Mouse (Mus musculus) CH12F3 (cell line): ENCODE measurements at regions not wholly inside any gene's neighbourhood (a gene's known extent, or its start where the extent isn't known, plus 50 kb on each side); places are given as distances from the start of the nearest gene placed in this dataset.

ENCODE experiments used
- in situ Hi-C: fragments of 300-500 bp; cut with MboI; formaldehyde crosslinking; loops from 2 replicates; pipeline ENCODE4 v1.14.3; 2020; ENCODE audit warnings: low sequenced_read_pairs

DNA sequence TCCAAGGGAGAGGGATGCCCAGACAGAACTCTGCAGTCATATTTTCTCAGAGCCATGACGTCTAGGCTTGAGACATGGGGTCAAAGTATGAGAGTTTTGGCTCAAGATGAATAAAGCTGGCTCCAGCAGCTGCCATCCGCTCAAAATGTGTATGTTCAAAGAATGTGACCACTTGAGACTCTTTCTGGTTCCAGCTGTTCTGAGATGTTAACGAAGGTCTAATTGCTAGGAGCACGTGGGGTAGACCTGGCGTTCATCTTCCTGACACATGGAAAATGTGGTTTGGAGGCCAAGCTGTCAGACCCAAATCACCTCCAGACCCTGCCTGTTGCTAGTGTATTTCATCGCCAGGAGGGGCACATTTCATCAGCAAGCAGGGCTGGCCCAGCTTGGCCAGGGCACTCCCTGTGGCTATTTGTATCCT is 58.9 kb upstream of the Ankrd1 start:
- in situ Hi-C loops, result no loop called here

DNA sequence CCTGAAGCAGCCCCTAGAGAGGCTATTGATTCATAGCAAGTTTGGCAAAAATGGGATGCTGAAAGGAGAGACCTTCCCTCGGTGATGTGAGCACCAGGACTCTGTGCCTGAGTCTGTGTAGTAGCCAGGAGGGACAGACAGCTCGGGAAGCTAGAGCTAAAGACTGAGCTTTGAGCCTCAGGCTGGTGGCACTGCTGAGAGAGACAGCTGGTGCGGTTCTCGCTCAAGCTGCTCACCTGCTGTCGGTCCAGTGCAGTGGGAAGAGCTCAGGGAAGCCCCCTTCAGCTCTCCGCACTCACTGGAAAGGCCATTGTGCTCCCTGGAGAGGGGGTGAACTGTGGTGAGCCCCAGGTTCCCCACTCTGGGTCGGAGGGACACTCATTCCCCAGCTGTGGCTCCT is 60.4 kb upstream of the Ankrd1 start:
- in situ Hi-C loops, result no loop called here

DNA sequence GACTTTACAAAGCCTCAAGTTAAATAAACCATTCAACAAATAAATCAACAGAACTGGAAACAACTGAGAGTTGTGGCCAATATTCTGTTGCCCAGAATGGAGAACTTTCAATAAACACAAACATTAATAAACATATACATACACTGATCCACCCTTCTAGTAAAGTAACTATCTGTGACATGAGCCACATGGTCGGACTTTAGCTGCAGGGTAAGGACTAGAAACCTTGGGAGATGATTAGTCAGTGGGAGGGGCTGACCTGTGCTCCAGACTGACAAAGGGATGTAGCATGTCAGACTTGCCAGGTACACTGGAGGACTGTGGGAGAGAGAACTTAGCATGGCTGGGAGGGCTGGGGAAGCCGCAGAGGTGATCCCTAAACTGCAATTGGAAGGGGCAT is 61.6 kb upstream of the Ankrd1 start:
- in situ Hi-C loops, result no loop called here

DNA sequence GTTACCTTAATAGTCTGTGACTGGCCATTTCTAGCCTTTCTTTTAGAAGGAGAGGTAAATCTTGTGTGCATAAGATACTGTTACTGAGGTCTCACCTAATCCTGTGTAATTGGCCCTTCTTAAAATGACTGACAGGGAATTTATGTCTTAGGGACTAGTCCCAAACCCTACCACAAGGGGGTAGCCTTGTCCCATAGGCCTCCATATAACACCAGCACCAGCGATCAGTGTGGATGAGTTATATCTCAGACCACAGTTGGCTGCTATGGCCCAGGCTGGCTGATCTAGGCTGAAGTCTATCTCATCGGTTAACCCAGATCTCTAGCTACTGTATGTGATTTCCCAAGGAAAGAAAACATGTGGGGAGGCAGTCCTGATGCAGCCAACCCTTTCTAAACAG is 63.2 kb upstream of the Ankrd1 start:
- in situ Hi-C loops, result no loop called here

DNA sequence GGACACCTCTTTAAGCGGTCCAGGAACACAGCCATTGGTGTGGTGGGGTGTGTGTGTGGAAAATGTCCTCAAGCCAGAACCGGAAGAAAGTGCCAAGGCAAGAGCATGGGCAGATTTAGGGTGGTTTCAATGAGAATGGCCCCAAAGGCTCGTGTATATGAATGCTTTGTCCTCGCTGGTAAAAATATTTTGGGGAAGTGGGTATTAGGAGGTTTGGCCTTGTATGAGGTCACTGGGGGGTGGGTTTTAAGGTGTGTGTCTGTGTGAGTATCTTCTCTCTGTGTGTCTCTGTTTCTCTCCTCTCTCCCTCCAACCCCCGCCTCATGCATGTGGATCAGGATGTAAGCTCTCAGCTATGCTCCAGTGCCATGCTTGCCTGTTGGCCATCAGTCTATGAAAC is 69.8 kb upstream of the Ankrd1 start:
- in situ Hi-C loops, result loop anchor here (5.0 kb wide), 1 partner anchor 253 kb away; no protein-coding TSS in a partner anchor

DNA sequence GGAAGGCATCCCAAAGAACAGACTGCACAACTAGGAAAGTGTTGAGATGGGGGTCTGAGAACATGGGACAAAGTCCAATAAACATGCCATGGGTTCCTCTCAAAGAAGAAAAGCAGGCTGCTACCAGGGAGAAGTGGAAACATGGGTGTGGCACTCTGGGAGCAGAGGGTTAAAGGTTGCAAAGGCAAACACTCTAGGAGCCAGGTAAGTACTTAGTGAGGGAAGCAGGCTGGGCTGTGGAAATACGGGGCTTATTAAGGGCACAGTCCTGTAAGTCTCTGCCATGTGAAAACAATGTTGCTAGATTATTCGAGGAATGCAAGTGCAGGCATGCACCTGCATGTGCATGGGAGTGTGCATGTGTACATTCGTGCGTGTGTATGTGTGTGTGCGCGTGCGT is 71.7 kb upstream of the Ankrd1 start:
- in situ Hi-C loops, result no loop called here

DNA sequence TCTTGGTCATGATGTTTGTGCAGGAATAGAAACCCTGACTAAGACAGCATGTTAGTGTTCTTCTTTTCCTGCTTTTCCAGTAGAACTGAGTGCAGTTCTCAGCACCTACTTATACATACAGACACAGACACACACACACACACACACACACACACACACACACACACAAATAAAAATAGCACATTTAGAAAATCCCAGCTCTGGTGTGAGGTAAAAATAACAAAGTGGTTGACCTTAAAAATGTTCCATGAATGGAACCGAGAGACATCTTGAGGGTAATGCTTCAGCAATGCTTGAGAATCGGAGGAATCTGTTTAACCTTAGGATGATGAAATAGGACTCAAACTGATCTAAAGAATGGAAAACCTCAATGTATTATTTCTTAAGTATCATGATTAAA is 84.4 kb upstream of the Ankrd1 start:
- in situ Hi-C loops, result no loop called here

DNA sequence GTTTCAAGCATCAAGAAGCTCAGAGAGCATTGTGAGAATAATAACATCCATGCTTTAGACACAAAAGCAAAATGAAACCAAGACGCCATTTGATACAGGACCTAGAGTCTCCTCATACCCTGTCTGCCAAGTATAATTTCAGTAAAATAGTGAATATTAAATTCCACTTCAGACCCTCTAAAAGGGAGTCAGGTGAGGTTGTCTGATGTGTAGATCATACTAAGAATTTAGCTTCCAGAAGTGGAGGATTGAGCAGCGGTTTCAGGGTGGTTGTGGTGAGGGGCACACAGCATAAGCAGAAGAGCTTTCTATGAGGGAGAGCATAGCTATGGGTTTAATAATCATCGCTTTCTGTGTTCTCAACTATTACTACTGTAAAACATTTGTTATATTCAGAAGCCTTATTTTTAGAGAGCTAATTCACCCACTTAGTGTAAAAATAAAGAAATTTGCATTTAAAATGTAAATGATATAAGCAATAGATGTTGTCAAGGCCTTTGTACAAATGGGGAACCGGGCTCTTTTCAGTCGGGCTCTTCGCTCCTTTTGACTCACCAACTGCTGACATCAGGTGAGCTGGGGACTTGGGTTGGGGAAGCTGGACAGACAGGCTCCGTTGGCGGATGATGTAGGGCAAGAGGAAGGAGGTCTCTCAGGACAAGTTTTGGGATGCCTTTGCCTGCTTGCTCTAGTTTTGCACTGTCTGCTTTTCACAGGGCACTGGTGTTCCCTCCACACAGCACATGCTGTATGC is 85.2 kb upstream of the Ankrd1 start:
- in situ Hi-C loops, result no loop called here

DNA sequence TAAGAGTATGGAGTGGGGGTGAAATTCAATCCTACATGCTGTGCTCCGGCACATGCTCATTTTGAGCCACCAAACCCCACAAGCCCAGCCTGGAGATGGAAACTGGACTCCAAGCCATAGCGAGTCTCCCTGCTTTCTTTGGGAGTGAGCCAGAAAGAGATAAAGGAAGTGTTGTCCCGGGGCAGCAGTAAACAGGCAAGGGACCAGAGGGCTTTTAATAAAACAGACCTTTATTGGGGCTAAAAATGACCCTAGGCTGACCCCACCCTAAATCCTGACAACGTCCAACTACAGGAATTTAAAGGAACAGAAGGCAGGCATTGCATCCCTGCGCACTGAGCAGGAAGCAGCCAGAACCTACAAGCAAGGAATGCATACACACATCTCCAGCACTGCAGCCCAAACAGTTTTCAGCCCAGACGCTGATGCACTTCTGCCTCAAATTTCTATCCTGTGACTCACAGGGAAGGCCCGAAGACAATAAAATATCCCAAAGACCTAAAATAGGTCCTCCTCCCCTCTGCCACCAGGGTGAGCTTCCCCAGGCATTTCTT is 87.9 kb upstream of the Ankrd1 start:
- in situ Hi-C loops, result no loop called here

DNA sequence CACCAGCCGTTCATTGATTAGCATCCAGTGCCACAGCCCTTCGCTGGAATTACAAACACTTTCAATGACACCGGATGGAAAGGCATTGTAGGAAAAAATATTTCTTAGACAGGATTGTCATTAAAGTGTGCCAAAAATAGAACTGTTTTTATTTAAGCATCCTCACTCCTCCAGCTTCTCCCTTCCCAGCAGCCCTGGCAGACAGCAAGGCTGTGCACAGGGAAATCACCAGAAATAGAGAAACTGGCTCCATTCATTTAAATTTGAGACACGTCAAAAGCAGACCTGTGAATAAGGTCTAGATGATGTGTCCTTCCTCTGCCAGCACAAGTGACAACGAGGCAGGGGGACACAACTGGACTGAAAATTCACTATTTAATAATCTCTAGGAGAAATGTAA is 88.5 kb upstream of the Ankrd1 start:
- in situ Hi-C loops, result no loop called here

DNA sequence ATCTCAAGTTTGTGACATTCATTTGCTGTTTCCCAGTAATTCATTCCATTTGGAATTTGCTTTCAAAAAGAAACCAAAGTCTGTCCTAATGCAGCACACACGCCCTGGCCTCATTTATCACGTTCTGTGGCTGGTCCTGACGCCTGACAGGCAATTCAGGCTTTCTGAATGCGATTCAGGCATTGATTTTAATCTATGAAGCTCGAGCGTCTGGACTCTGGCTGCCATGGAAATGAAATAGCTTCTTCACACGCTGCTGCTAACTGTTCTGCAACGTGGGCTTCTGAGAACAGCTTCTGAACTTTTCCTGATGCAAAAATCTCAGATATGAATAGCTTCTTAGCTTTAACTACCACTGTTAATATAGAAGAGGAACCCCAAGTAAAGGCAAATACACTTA is 93.6 kb upstream of the Ankrd1 start:
- in situ Hi-C loops, result no loop called here

DNA sequence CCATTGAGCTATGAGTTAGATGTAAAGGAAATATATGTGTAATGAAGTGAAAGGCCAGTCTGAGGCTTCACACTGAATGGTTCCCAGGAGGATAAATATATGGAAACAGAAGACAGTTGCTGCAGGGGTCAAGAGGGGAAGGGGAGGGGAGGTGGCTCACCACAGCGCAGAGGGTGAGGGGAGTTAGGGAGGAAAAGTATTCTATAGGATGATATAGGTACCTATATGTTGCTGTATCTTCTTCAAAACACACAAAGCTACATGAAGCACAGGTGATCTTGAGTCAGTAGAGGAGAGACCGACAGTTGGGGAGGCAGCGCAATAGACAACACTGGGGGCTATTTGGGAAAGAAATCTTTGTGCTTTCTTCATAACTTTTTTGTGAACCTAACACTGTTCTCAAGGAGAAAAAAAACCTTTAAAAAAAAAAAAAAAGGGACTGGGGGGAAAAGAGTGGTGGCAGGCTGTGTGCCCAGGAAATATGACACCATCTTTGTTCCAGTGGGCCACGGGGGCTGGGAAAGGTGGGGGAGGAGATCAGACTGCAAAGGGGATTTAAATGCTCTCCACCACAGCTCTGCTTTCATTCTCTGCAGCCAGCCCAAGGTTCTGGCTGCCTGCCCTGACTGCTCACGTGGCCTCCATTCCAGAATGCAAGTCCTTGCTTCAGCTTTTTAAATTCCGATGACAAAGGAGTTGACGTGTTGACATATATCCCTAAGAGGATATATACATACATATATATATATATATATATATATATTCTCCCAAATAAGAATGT is 94.5 kb upstream of the Ankrd1 start:
- in situ Hi-C loops, result no loop called here

DNA sequence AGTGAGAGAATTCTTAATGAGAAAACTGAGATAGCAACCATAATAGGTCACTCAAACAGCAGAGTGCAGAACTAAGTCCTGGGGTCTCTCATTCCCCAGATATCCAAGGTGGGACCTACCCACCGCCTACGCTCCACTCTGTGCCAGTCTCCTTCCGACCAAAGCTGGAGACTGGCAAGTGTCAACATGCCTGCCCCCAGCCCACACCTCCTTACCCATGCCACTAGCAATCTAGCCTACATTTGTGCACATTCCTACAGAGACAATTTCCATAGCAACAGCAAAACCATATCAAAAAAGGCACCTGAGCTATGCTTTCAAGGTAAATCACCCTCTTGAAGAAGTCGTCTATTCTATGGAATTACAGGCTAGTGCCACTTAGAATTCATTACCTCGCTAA is 97.3 kb upstream of the Ankrd1 start:
- in situ Hi-C loops, result no loop called here

DNA sequence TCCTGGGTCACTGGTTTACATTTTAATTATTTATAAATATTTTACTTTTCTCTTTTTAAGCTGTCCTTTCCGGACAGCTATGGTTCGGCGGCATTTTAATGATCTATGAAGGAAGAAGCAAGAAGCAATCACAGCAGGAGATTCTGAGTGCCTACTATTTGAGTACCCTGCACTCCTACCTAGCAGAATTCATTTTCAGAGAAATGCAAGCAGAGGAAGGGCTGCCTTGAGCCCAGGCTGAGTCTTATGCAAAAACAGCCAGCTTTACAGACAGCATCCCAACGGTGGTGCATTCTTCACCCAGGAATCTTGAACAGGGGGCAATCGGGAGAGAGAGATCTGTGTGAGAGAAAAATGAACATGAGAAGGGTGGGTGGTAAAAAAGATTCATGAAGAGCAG is 97.7 kb upstream of the Ankrd1 start:
- in situ Hi-C loops, result no loop called here

DNA sequence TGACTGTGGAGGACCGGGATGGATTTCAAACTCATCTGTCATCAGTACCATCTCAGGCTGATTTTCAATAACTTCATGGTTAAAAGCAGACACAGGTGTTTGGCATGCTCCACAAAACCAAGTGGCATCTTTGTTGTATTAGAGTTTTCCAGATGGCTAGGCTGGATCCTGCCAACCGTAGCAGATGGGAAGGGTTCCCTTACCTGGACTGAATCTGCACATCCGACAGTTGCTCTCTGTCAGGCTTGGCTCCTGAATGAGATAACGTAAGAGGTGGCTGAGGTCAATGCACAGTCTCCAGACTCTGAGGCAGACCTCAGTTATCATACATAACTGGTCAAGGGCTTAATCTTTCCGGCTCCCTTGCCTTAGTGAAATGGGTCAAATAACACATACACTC is 99.0 kb upstream of the Ankrd1 start:
- in situ Hi-C loops, result no loop called here

DNA sequence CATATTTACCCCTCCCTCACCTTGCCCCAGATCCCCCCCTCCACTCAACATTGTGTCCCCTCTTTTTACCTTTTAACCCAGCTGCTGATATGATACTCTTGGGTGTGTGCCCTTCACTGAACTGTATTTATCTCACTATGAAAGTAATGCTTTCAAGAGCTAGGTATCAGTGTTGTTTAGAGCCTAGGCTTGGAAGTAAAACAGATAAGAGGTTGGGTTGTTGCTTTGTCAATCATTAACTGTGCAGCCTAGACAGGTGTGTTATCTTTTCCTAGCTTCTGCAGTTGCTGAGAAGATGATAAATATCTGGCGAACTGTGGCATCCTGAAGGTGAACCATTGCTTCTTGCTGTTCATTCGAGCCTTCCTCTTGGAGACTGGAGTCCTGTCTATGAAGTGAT is 101.2 kb upstream of the Ankrd1 start:
- in situ Hi-C loops, result no loop called here

DNA sequence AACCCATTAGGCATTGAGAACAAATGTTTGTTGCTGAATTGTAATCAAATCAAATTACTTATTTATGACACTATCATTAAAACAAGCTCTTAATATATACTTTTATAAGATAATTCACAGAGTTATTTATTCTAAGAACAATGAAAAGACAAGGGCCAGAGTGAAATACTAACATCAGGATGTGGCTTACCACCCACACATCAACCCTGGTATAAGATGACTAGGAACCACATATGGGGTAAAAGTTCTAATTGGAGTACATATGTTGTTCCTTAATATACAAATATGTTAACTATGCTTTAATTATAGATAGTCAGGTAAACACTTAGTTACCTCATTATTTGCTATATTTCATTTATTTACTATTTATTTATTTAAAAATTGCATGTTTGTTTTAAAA is 101.7 kb upstream of the Ankrd1 start:
- in situ Hi-C loops, result no loop called here

DNA sequence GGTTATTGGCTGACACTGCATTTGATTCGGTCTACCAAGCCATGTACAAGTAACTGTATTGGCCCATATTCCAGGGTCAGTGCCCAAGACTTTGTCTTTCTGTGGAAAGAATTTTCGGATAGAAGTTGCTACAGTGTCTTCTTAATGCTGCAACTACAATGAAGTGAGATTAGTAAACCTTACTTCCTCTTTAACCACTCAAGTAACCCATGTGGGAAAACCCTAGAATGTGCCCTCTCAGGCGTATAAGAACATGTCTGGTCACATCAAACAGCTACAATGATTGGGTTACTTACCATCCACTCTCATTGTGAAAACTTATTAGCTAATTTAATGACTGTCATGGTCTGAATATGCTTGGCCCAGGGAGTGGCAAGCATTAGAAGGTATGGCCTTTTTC is 102.3 kb upstream of the Ankrd1 start:
- in situ Hi-C loops, result no loop called here

DNA sequence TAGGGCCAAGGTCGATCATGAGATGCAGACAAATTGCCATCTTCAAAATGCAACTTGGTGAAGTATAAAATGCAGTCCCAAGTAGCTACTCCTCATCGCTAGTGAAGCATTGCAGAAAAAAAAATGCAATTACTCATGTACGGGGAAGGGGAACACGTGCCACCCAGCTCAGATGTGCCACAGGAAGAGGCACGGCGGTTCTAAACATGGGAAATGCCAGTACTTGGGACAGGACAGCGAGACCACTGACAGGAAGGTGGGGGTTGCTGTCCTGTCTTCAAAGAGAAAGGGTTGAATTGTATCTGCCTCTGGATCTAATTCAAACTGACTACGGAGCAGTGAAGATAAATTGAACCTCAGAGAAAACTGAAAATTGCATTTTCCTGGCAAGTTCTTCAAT is 104.6 kb upstream of the Ankrd1 start:
- in situ Hi-C loops, result no loop called here

DNA sequence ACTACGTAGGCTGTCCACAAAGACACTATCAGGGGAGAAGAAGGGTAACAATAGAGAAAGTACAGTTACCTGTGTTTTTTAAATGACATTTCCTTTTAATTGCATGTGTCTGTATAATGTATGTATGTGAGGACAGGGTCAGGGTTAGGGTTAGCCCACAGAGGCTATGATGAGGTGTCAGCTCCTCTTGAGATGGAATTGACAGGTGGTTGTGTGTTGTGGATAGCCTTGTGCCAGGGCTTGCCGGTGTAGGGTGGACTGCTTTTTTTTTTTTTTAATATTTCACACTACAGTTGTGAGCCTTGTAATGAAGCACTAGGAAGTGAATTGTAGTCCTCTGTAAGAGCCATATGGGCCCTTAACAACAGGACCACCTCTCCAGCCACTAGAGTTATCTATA is 105.7 kb upstream of the Ankrd1 start:
- in situ Hi-C loops, result no loop called here

DNA sequence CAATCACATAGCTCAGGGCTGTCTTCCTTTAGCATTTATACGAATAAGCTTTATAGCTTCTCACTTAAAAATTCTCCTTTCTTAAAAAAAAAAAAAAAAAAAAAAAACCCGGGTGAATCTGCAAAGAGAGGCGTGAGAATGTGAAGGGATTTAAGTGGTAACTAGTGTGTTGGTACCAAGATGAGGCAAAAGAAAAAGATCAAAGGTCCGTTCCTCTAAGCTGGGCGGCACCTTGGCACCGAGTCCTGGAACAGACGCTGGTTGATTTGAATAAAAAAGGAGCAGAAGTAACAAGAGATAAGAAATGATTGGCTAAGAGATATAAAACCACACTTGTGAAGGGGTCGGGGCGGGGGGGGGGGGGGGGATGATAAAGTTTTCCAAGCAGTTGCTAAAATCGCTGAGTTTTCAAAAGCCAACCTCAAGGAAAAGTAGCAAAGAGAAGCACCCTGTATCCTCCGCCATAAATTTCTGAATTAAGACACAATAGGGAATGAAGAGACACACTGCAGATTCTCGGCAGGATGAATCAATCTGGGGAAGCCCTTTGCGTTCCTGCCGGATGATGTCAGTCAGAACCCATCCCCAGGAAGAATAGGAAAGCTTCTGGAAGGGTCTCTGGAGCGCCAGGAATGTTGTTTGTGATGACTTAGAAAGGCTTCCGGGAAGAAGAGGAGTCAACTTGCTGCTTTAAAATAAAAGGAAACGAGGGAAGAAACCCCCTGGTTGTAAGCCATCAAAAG is 107.7 kb upstream of the Ankrd1 start:
- in situ Hi-C loops, result no loop called here

DNA sequence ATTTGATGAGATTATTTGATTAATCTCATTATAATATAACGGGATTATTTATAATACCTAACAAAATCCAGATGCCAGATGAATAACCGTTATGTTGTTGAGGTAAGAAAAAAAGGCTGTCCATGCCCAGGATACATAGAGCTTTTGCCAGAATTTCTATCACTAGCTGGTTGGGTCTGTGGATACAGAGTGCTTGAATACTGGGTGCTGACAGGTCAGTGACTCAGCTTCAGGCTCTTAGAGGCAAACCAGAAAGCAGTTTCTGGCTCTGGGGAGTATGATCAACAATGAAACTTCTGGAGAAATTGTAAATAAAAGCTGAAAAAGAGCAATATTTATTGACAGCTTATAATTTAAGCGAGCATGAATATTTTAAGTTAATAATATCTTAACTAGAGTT is 109.4 kb upstream of the Ankrd1 start:
- in situ Hi-C loops, result no loop called here
